Mouse (Mus musculus) kidney, adult 8-10 months (tissue): ENCODE data around the gene Rcbtb2.
A peak's percentile ranks its signal among the peaks of the same experiment; 100 is the strongest.
"Not testable (repeated sequence)": the region's sequence is repeated elsewhere in the genome, so short reads cannot be mapped to it uniquely, and the experiment has no call there.

Experiments used
- DNase-seq, 2 experiments: peaks; one replicate each; pipeline ENCODE4 v3.0.0; 2022

The Rcbtb2 gene

GRCm38 (mm10) chr14:73122923-73123278 lies at the start of gene Rcbtb2:
Rcbtb2 (plus strand) TSS chr14:73123037.
- no peak for DNase-seq

- no peak for DNase-seq
These were observed 39.3 kb upstream of the Rcbtb2 start for GRCm38 (mm10) chr14:73083563-73083962.

DNA sequence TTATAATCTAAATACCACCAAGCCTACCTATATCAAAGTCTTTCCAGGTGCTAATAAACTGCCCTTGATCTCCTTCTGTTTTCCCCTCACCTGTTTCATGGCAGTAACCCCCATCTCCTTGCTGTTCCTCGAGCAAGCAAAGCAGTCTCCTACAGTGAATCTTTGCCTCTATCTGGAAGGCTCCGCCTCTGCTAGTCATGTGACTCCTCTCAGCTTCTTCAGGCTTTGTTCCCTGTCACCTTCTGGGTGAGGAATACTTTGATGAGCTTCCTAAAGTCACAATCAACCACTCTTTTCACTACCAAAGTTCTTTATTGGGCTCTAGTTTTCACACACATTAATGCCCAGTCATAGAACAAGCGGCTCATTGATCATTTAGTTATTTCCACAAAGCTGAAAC lies 36.4 kb upstream of the Rcbtb2 start:
- no peak for DNase-seq

DNA sequence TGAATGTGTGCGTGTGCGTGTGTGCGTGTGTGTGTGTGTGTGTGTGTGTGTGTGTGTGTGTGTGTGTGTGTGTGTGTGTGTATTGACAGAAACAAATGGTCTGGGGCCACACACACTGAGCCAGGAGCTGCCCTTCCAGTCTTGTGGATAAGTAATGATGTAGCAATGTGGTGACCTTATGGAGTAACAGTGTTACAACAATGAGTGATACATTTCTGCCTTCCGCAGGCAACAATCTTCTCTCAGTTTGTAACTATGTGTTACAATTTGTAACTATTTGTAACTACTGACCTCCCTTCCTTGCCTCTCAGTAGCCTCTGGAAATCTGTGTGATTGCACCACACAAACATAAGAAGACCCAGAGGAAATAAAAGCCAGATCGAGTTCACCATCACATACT lies 35.6 kb upstream of the Rcbtb2 start:
- DNase-seq: no peak

GRCm38 (mm10) chr14:73087746-73088145 lies 35.1 kb upstream of the Rcbtb2 start:
- DNase-seq: no peak

GRCm38 (mm10) chr14:73088224-73088623 lies 34.6 kb upstream of the Rcbtb2 start:
- DNase-seq: no peak

GRCm38 (mm10) chr14:73092871-73093270 lies 30.0 kb upstream of the Rcbtb2 start:
- DNase-seq: no peak

DNA sequence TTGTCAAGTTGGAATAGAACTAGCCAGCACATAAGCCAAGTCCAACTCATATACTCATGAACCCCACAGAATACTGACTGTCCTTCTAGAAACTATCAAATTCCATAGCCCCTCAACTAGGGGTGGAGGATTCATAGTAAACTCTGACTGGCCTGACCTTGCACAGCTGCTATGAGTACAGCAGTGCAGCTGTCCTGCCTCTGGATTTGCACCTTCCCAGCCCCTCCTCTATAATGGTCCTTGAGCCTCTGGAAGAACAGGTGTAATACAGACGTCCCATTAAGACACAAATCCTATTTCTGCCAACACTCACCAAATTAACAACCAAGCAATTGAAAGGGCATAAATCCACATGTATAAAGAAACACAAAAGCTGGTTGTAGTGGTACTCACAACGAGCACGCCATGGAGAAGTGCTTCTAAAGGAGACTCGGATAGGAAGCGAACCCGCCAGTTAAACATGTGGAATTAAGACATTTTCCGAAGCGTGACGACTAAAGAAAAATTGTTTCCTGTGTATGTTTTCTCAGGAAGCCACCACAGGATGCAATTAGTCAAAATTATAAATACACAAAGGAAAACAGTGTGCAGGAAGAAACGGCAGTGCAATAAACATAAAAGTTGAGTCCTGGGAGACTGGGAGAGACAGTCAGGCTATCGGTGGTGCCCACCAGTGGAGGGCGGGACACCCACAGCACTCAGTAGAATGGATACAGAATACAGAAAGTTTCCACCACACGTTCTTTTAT lies 27.9 kb upstream of the Rcbtb2 start:
- peak in 1 of 2 experiments; percentile 28 for DNase-seq

DNA sequence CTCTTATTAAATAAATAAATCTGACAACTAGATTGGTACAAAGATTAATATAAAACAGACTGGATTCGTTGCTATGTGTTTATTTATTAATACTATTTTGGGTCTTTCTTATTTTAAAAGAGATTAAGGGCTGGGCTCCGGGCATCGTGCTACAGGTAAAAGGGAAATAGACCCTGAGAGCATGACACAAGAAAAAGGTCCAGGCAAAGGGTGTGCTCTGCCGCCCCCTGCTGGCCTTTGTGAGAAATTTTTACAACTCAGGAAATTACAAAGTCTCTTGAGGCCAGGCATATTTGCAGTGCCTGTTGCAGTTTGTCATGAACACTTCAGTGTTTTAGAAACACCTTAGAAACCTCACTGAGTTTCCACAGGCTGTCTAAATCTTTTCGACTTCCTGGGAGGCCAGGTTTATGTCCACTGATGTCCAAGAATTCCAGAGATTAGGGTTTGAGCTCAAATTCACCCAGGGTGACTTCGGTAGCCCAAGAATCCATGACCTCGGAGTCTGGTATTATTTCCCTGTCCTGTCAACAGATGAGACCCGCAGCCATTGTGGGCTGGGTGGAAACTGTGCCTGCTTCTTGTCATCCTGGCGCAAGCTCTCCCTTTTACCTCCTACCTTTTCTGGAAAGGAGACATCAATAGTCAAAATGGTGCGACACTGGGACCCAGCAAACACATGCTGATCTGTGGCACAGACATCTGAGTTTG lies 24.0 kb upstream of the Rcbtb2 start:
- no peak for DNase-seq

- DNase-seq: no peak
These were observed 20.5 kb upstream of the Rcbtb2 start for GRCm38 (mm10) chr14:73102270-73102865.

DNA sequence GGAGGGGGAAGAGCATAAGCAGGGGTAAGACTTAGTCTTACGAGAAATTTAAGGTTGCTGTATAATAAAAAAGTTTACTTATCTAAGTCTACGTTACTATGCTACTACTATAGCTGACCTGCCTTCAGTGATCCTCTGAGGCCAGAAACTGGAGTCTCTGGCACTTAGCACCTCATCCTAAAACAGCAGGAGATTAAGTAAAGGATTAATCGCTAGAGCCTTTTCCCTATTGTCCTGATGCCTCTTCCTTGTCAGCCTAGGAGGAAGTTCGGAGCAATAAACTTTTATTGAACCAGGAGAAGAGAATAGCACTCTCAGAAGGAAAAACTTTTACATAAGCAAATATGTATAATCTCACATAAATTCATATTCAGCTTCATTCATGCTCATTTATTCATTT lies 19.9 kb upstream of the Rcbtb2 start:
- DNase-seq: not testable (repeated sequence)

GRCm38 (mm10) chr14:73104913-73105312 lies 17.9 kb upstream of the Rcbtb2 start:
- no peak for DNase-seq

DNA sequence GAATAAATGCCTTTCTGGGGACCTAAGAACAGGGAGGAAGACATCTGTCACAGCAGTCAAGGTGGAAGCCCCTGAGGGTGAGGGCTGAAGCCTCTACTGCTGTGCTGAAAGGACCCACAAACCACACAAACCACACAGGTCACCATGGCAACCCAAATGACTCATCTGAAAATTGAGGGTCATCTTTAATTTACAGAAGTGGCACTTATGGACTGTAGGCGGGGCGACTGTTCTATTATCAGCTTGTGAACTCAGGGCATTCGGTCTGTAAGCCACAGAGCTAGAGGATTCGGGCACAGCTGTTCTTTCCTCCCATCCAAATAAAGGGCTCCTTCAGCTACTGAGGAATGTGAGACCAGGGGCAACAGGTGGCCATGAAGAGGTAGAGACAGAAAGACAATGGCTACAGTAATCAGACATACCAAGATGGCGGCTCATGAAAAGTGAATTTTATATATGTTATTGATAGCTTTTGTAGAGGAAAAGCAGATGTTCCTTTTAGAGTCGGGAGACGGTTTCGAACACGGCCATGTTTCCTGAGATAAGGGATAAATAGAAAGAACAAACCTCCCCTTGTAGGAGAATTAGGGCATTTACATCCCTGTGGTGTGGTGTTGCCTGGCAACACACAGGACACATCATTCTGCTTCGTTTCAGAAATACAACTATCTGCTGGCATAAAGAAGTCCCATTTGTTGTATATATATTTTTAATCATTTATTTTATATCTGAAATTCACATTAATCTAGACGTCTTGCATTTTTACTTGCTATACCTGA lies 17.2 kb upstream of the Rcbtb2 start:
- no peak for DNase-seq

GRCm38 (mm10) chr14:73106234-73106711 lies 16.6 kb upstream of the Rcbtb2 start:
- peak; percentile 40 to 74 for DNase-seq

GRCm38 (mm10) chr14:73106957-73107356 lies 15.9 kb upstream of the Rcbtb2 start:
- peak; percentile 88 to 95 for DNase-seq

DNA sequence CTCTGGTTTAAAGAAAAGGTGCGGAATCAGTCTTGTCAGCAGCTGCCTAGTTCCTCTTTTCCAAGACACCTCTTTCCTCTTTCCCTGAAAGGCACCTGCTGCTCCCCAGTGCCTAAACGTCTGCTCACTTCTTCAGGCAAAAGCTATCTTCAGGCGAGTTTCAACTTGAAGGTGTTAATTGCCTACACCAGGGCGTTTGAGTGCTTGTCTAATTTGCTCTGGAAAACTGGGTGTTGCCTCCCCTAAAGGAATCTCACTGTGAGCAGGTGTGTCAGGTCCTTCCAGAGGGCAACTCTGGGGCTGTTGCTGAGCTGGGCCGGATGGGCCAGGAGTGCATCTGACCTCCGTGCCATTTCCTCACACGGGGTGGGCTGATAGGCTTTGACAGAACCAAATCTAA lies 15.5 kb upstream of the Rcbtb2 start:
- no peak for DNase-seq

DNA sequence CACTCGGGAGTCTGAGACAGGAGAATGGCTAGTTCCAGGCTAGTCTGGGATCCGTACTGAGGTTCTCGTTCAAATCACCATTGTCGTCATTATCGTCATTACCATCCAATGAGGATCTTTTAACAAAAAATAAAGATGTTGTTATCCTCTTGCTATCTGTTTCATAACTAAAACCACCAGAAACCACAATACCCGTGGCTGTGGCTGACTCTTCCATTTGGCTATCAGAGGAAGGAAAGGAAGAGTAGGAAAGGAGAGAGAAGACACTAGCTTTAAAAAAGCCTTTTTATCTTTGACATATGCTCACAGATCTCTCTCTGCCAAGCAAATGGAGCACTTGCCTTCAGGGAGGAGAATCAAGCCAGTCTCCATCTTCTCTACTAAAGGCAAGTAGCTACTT lies 14.9 kb upstream of the Rcbtb2 start:
- DNase-seq: no peak

DNA sequence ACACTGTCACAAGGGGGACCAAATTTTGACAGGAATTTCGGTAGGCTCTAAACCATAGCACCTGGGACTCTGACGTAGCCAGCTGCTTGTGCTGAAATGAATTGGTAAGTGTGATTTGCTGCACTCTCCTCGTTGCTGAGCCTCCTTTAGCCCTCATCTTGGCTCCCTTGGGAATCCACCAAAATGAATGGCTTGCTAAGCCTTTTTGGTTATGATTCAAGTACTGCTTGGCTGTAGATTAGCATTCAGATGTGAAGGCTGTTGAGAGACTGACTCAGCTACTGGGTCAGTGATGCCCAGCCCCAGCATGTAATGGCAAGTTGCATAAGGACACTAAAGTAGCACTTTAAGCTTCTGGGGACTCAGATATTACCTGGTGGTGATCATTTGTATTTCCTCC lies 12.2 kb upstream of the Rcbtb2 start:
- no peak for DNase-seq

GRCm38 (mm10) chr14:73111091-73111490 lies 11.7 kb upstream of the Rcbtb2 start:
- no peak for DNase-seq

GRCm38 (mm10) chr14:73112186-73112840 lies 10.5 kb upstream of the Rcbtb2 start:
- DNase-seq: peak in 1 of 2 experiments; percentile 50

DNA sequence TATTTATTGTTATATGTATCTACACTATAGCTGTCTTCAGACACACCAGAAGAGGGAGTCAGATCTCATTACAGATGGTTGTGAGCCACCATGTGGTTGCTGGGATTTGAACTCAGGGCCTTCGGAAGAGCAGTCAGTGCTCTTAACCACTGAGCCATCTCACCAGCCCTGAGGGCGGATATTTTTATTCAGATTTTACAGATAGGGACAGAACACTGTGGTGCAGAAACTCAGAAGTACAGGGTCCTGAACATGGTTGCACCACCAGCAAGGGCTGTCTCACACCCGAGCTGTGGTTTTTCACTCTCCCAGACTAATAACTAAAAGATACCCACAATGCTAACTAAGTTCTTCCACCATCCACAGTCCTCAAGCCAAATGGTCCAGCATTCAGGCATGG lies 7.9 kb upstream of the Rcbtb2 start:
- DNase-seq: not testable (repeated sequence)

DNA sequence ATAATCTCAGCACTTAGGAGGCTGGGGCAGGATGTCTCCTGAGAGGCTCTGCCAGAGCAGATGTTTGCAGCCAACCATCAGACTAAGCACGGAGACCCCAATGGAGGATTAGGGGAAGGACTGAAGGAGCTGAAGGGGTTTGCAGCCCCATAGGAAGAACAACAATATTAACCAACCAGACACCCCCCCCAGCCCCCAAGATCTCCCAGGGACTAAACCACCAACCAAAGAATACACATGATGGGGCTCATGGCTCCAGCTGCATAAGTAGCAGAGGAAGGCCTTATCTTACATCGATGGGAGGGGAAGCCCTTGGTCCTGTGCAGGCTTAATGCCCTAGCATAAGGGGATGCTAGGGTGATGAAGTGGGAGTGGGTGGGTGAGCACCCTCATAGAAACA lies 6.5 kb upstream of the Rcbtb2 start:
- DNase-seq: no peak

DNA sequence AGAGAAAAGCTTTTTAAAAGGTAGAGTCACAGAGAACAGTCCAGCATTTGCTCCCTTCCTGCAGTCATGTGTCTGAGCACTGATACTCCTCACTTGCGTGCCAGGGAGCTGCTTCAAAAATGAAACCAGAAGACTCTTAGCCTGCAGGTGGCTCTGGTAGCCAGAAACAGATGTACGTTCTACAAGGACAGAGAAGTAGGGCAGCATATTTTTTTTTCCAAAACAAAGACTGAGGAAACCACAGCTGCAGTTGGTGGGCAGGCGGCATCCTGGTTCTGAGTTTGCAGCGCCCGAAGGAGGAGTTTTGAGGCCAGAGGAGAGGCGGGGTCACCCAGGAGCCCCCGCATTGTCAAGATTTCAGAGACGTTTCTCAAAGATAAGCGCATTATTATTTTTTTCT lies 5.9 kb upstream of the Rcbtb2 start:
- peak; percentile 49 to 57 for DNase-seq
